Mouse (Mus musculus): ENCODE measurements around the gene Rnf182. TPM values are rescaled to one million over a fixed set of nuclear protein-coding genes. Genes with fewer than 3 reads are reported as not detected.

The Rnf182 gene
- polyA plus RNA-seq, 1 experiment from 2014 or later = 2.8 TPM

GRCm38 (mm10) chr13:43654091-43654490 is 38.6 kb downstream of the Rnf182 start:
- Histone ChIP-seq H3K4me1 (replicated peaks) (peaks cover 4% of the 10 kb centered on the region), H3K4me3 (no peak overlapping the region), H3K4me2 (no peak overlapping the region), H3K9ac (no peak overlapping the region), H3K27ac (no peak overlapping the region), H3K9me3 (replicated peaks) (no peaks in the 10 kb centered on the region), H3K27me3 (no peaks in the 10 kb centered on the region), H3K36me3 (no peaks in the 10 kb centered on the region)
- WGBS = 39% methylated on average over 6 of the region's 6 CpGs
- no peak for ATAC-seq (replicated peaks; ENCODE audit: insufficient number of reproducible peaks, insufficient read depth, low FRiP score, low read depth)

GRCm38 (mm10) chr13:43663225-43663624 is 47.7 kb downstream of the Rnf182 start:
- Histone ChIP-seq H3K9ac (no peak overlapping the region), H3K27me3 (no peaks in the 10 kb centered on the region), H3K36me3 (no peaks in the 10 kb centered on the region), H3K4me3 (no peak overlapping the region), H3K4me2 (no peak overlapping the region), H3K9me3 (replicated peaks) (no peaks in the 10 kb centered on the region), H3K4me1 (replicated peaks) (no peaks in the 10 kb centered on the region), H3K27ac (no peak overlapping the region)
- ATAC-seq (replicated peaks; ENCODE audit: insufficient number of reproducible peaks, insufficient read depth, low FRiP score, low read depth) = no peak
- 92% methylated on average over 4 of the region's 4 CpGs for WGBS

GRCm38 (mm10) chr13:43666130-43666529 is 50.6 kb downstream of the Rnf182 start:
- H3K4me2 ChIP-seq = no peak overlapping the region
- no peaks in the 10 kb centered on the region for H3K4me1 ChIP-seq (replicated peaks)
- no peak overlapping the region for H3K27ac ChIP-seq
- H3K9me3 ChIP-seq (replicated peaks) = no peaks in the 10 kb centered on the region
- H3K36me3 ChIP-seq = no peaks in the 10 kb centered on the region
- no peak overlapping the region for H3K4me3 ChIP-seq
- H3K9ac ChIP-seq = no peak overlapping the region
- WGBS = 89% methylated on average over 12 of the region's 12 CpGs
- ATAC-seq (replicated peaks; ENCODE audit: insufficient number of reproducible peaks, insufficient read depth, low FRiP score, low read depth) = no peak
- no peaks in the 10 kb centered on the region for H3K27me3 ChIP-seq

- Histone ChIP-seq H3K27me3 (no peaks in the 10 kb centered on the region), H3K4me3 (no peak overlapping the region), H3K9ac (no peak overlapping the region), H3K4me2 (no peak overlapping the region), H3K4me1 (replicated peaks) (no peaks in the 10 kb centered on the region), H3K9me3 (replicated peaks) (no peaks in the 10 kb centered on the region), H3K36me3 (no peaks in the 10 kb centered on the region), H3K27ac (no peak overlapping the region)
- no peak for ATAC-seq (replicated peaks; ENCODE audit: insufficient number of reproducible peaks, insufficient read depth, low FRiP score, low read depth)
- 60% methylated on average over 6 of the region's 6 CpGs for WGBS
Measured at GRCm38 (mm10) chr13:43666920-43667319, 51.4 kb downstream of the Rnf182 start.

GRCm38 (mm10) chr13:43677159-43677882 is 61.8 kb downstream of the Rnf182 start:
- Histone ChIP-seq H3K27ac (no peak overlapping the region), H3K4me3 (no peak overlapping the region), H3K4me1 (replicated peaks) (no peaks in the 10 kb centered on the region), H3K4me2 (no peak overlapping the region), H3K36me3 (no peaks in the 10 kb centered on the region), H3K27me3 (no peaks in the 10 kb centered on the region), H3K9me3 (replicated peaks) (no peaks in the 10 kb centered on the region), H3K9ac (no peak overlapping the region)
- WGBS = 54% methylated on average over 8 of the region's 8 CpGs
- ATAC-seq (replicated peaks; ENCODE audit: insufficient number of reproducible peaks, insufficient read depth, low FRiP score, low read depth) = no peak

GRCm38 (mm10) chr13:43677883-43678244 is 62.4 kb downstream of the Rnf182 start:
- Histone ChIP-seq H3K27me3 (no peaks in the 10 kb centered on the region), H3K9ac (no peak overlapping the region), H3K4me2 (no peak overlapping the region), H3K9me3 (replicated peaks) (no peaks in the 10 kb centered on the region), H3K36me3 (no peaks in the 10 kb centered on the region), H3K4me1 (replicated peaks) (no peaks in the 10 kb centered on the region), H3K27ac (no peak overlapping the region), H3K4me3 (no peak overlapping the region)
- ATAC-seq (replicated peaks; ENCODE audit: insufficient number of reproducible peaks, insufficient read depth, low FRiP score, low read depth) = no peak
- WGBS = 79% methylated on average over 5 of the region's 5 CpGs

- WGBS = 41% methylated on average over 8 of the region's 8 CpGs
- Histone ChIP-seq H3K9me3 (replicated peaks) (no peaks in the 10 kb centered on the region), H3K4me2 (peak overlapping the region; percentile 13; the same call in 1 of the 2 replicates), H3K27me3 (no peaks in the 10 kb centered on the region), H3K36me3 (no peaks in the 10 kb centered on the region), H3K9ac (no peak overlapping the region), H3K27ac (peak overlapping the region; percentile 21; the same call in 1 of the 2 replicates), H3K4me1 (replicated peaks) (peaks cover 8% of the 10 kb centered on the region), H3K4me3 (no peak overlapping the region)
- ATAC-seq (replicated peaks; ENCODE audit: insufficient number of reproducible peaks, insufficient read depth, low FRiP score, low read depth) = peak; percentile 80
Measured at GRCm38 (mm10) chr13:43684499-43684994, 69.0 kb downstream of the Rnf182 start.

- H3K27ac ChIP-seq = no peak overlapping the region
- no peak overlapping the region for H3K4me3 ChIP-seq
- H3K4me2 ChIP-seq = no peak overlapping the region
- peaks cover 8% of the 10 kb centered on the region for H3K4me1 ChIP-seq (replicated peaks)
- H3K36me3 ChIP-seq = no peaks in the 10 kb centered on the region
- H3K9me3 ChIP-seq (replicated peaks) = no peaks in the 10 kb centered on the region
- no peak overlapping the region for H3K9ac ChIP-seq
- 85% methylated on average over 10 of the region's 10 CpGs for WGBS
- ATAC-seq (replicated peaks; ENCODE audit: insufficient number of reproducible peaks, insufficient read depth, low FRiP score, low read depth) = no peak
- no peaks in the 10 kb centered on the region for H3K27me3 ChIP-seq
Measured at GRCm38 (mm10) chr13:43688065-43688464, 72.6 kb downstream of the Rnf182 start.

GRCm38 (mm10) chr13:43691755-43692154 is 76.2 kb downstream of the Rnf182 start:
- Histone ChIP-seq H3K9ac (no peak overlapping the region), H3K27ac (no peak overlapping the region), H3K36me3 (no peaks in the 10 kb centered on the region), H3K4me2 (no peak overlapping the region), H3K9me3 (replicated peaks) (no peaks in the 10 kb centered on the region), H3K4me3 (no peak overlapping the region), H3K4me1 (replicated peaks) (no peaks in the 10 kb centered on the region), H3K27me3 (no peaks in the 10 kb centered on the region)
- 63% methylated on average over 3 of the region's 3 CpGs for WGBS
- no peak for ATAC-seq (replicated peaks; ENCODE audit: insufficient number of reproducible peaks, insufficient read depth, low FRiP score, low read depth)

- Histone ChIP-seq H3K4me3 (no peak overlapping the region), H3K27ac (no peak overlapping the region), H3K4me2 (no peak overlapping the region), H3K9me3 (replicated peaks) (no peaks in the 10 kb centered on the region), H3K9ac (no peak overlapping the region), H3K36me3 (no peaks in the 10 kb centered on the region), H3K27me3 (no peaks in the 10 kb centered on the region), H3K4me1 (replicated peaks) (no peaks in the 10 kb centered on the region)
- ATAC-seq (replicated peaks; ENCODE audit: insufficient number of reproducible peaks, insufficient read depth, low FRiP score, low read depth) = no peak
Measured at GRCm38 (mm10) chr13:43695521-43695920, 80.0 kb downstream of the Rnf182 start.

GRCm38 (mm10) chr13:43696011-43696410 is 80.5 kb downstream of the Rnf182 start:
- H3K4me2 ChIP-seq = no peak overlapping the region
- no peak overlapping the region for H3K4me3 ChIP-seq
- ATAC-seq (replicated peaks; ENCODE audit: insufficient number of reproducible peaks, insufficient read depth, low FRiP score, low read depth) = no peak
- no peaks in the 10 kb centered on the region for H3K9me3 ChIP-seq (replicated peaks)
- no peaks in the 10 kb centered on the region for H3K36me3 ChIP-seq
- no peak overlapping the region for H3K27ac ChIP-seq
- H3K27me3 ChIP-seq = no peaks in the 10 kb centered on the region
- no peaks in the 10 kb centered on the region for H3K4me1 ChIP-seq (replicated peaks)
- 82% methylated on average over 7 of the region's 7 CpGs for WGBS
- no peak overlapping the region for H3K9ac ChIP-seq

- peaks cover 2% of the 10 kb centered on the region; the same call in 1 of the 2 replicates for H3K4me1 ChIP-seq (replicated peaks)
- H3K27ac ChIP-seq = no peak overlapping the region
- 48% methylated on average over 7 of the region's 7 CpGs for WGBS
- no peak overlapping the region for H3K9ac ChIP-seq
- no peaks in the 10 kb centered on the region for H3K36me3 ChIP-seq
- no peaks in the 10 kb centered on the region for H3K9me3 ChIP-seq (replicated peaks)
- H3K4me3 ChIP-seq = no peak overlapping the region
- no peaks in the 10 kb centered on the region for H3K27me3 ChIP-seq
- H3K4me2 ChIP-seq = no peak overlapping the region
- ATAC-seq (replicated peaks; ENCODE audit: insufficient number of reproducible peaks, insufficient read depth, low FRiP score, low read depth) = no peak
Measured at GRCm38 (mm10) chr13:43698506-43698905, 83.0 kb downstream of the Rnf182 start.
